Mouse (Mus musculus) embryonic facial prominence, embryonic 15.5 days (tissue): ENCODE measurements around the gene Kit. TPM values are rescaled to one million over a fixed set of nuclear protein-coding genes. Genes with fewer than 3 reads are reported as not detected.

ENCODE experiments used
- ATAC-seq: fragments of 200-750 bp; cut with Nextera tagmentation; 2 replicates; pipeline ENCODE4 v1.8.0; 2017; ENCODE audit warnings: low read depth, moderate TSS enrichment; ENCODE audit not compliant: insufficient number of reproducible peaks, low FRiP score, low TSS enrichment
- H3K27ac ChIP-seq: fragments of 300-500 bp; sonication (generic); replicated peaks from 2 replicates; pipeline ENCODE4 v1.5.1; 2015; ENCODE audit warnings: mild to moderate bottlenecking, inconsistent platforms
- H3K27me3 ChIP-seq: fragments of 300-500 bp; sonication (generic); 2 replicates; pipeline ENCODE4 v1.6.1; 2015; ENCODE audit warnings: inconsistent platforms
- H3K36me3 ChIP-seq: fragments of 300-500 bp; sonication (generic); 2 replicates; pipeline ENCODE4 v1.6.1; 2015; ENCODE audit warnings: mild to moderate bottlenecking, inconsistent platforms
- H3K4me1 ChIP-seq: fragments of 300-500 bp; sonication (generic); 2 replicates; pipeline ENCODE4 v1.6.1; 2015; ENCODE audit warnings: inconsistent platforms
- H3K4me2 ChIP-seq: fragments of 300-500 bp; sonication (generic); replicated peaks from 2 replicates; pipeline ENCODE4 v1.6.1; 2015; ENCODE audit warnings: mild to moderate bottlenecking, inconsistent platforms
- H3K4me3 ChIP-seq: fragments of 300-500 bp; sonication (generic); replicated peaks from 2 replicates; pipeline ENCODE4 v1.5.1; 2015; ENCODE audit warnings: mild to moderate bottlenecking, inconsistent platforms
- H3K9ac ChIP-seq: fragments of 300-500 bp; sonication (generic); 2 replicates; pipeline ENCODE4 v1.6.1; 2015; ENCODE audit warnings: inconsistent platforms
- H3K9me3 ChIP-seq: fragments of 300-500 bp; sonication (generic); replicated peaks from 2 replicates; pipeline ENCODE4 v1.6.1; 2016; ENCODE audit warnings: inconsistent platforms
- WGBS: fragments of 180-500 bp; shearing (Covaris S2); methylation state at CpG from one replicate; pipeline ENCODE4 v1.1.7; 2015; 5-methylcytosine and 5-hydroxymethylcytosine counted together
- polyA plus RNA-seq: library from polyadenylated mRNA; unstranded; fragments of >200 nt; fragmentation: Nextera tagmentation; extraction: Ambion mirVana; gene quantifications from 2 replicates; pipeline ENCODE4 v1.2.1, GENCODE M21; 2015

The Kit gene
- polyA plus RNA-seq, 1 experiment from 2014 or later = 23.4 TPM

DNA sequence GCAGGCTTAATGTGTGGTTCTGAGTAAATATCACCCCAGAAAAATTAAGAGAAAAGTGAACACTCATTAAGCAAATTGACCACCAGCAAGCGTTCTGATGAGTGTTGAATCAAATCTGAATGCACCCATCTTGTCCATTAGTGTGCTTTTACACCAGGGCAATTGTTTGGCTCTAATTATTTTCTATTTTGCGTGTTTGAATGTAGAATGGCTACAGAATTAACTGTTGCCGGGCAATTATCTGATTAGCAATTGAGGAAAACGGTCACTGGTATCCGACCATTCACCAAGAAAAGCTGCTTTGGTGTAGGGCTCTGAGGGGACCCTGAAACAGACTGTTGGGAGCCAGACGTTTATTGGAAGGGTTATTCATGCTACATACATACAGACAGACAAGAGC is 16.2 kb downstream of the Kit start:
- H3K9ac ChIP-seq = no peak overlapping the region

DNA sequence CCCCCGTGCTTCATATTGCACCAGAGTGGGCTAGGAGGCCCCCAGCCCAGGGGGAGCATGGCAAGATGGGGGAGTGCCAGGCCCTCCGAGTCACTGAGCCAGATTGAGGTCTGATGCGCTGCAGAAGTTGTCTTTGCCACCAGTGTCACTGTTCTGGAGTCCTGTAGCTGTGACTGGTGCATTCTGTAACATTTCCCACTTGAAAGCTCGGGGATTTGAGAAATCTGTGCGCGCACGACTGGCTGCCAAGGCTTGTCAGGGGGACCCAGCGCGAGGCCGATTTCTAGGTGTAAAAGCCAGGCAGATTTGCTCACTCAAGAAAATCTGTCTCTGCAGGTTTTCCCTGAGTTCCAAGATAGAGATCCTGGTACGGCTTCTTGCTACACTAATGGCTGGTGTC is 16.9 kb downstream of the Kit start:
- no peaks in the 10 kb centered on the region for H3K27me3 ChIP-seq
- no peak overlapping the region for H3K4me2 ChIP-seq
- WGBS = 60% methylated on average over 11 of the region's 11 CpGs
- 0 out of 2 replicates have a peak, but pooled peaks cover 5% of the 10 kb centered on the region for H3K4me1 ChIP-seq
- no peak overlapping the region for H3K9ac ChIP-seq
- no peak overlapping the region for H3K4me3 ChIP-seq
- H3K27ac ChIP-seq = no peak overlapping the region
- no peaks in the 10 kb centered on the region for H3K9me3 ChIP-seq
- no peak for ATAC-seq
- H3K36me3 ChIP-seq = no peaks in the 10 kb centered on the region

More for the DNA sequence above, 16.2 kb downstream of the Kit start:
- WGBS = 54% methylated on average over 6 of the region's 6 CpGs
- Histone ChIP-seq H3K9me3 (no peaks in the 10 kb centered on the region), H3K4me2 (no peak overlapping the region), H3K4me3 (no peak overlapping the region), H3K4me1 (no peaks in the 10 kb centered on the region), H3K36me3 (no peaks in the 10 kb centered on the region), H3K27ac (no peak overlapping the region), H3K27me3 (no peaks in the 10 kb centered on the region)
- ATAC-seq = no peak

DNA sequence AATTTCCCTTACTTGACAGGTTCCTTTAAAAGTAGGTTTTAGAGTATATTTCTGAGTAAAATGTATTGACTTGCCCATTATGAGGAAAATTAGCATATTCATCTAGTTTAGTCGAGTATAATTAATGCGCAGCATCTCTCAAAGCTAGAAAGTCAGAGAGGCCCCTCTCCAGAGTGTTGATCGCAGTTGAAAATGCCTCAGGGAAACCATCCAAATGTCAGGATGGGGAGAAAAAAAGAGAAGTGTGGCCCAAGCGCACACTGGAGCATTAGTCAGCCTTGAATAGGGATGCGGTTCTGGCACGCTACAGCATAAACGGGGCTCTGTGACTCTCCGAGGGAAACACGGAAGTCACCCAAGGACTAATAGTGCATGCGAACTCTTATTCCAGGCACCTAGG is 20.6 kb downstream of the Kit start:
- Histone ChIP-seq H3K27ac (no peak overlapping the region), H3K4me1 (0 out of 2 replicates have a peak, but pooled peaks cover 7% of the 10 kb centered on the region), H3K4me3 (no peak overlapping the region), H3K27me3 (no peaks in the 10 kb centered on the region), H3K36me3 (no peaks in the 10 kb centered on the region), H3K9ac (no peak overlapping the region), H3K4me2 (no peak overlapping the region), H3K9me3 (no peaks in the 10 kb centered on the region)
- WGBS = 85% methylated on average over 10 of the region's 10 CpGs
- no peak for ATAC-seq

- Histone ChIP-seq H3K27ac (no peak overlapping the region), H3K27me3 (no peaks in the 10 kb centered on the region), H3K9ac (no peak overlapping the region), H3K9me3 (no peaks in the 10 kb centered on the region), H3K4me1 (0 out of 2 replicates have a peak, but pooled peaks cover 7% of the 10 kb centered on the region), H3K4me3 (no peak overlapping the region), H3K36me3 (no peaks in the 10 kb centered on the region), H3K4me2 (no peak overlapping the region)
- ATAC-seq = no peak
- WGBS = 28% methylated on average over 14 of the region's 14 CpGs
Measured at GRCm38 (mm10) chr5:75596211-75596610, 21.5 kb downstream of the Kit start.

DNA sequence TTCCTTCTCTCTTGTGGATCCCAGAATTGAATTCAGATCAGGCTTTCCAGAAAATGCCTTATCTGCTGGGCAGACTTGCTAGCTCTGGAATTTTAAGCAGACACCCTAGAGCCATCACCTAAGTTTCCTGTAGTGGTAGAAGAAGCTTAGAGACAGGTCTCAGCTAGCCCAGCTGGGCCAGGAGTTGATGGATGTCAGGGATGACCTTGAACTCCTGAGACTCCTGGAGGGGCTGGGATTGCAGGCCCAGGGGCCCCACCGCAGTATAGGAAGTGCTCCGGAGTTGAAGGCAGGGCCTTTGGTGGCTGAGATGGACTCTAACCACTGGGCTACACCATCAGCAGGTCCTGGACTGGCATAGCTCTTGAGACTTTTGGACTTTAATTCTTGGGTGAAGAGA is 22.6 kb downstream of the Kit start:
- no peak for ATAC-seq
- 59% methylated on average over 2 of the region's 2 CpGs for WGBS

DNA sequence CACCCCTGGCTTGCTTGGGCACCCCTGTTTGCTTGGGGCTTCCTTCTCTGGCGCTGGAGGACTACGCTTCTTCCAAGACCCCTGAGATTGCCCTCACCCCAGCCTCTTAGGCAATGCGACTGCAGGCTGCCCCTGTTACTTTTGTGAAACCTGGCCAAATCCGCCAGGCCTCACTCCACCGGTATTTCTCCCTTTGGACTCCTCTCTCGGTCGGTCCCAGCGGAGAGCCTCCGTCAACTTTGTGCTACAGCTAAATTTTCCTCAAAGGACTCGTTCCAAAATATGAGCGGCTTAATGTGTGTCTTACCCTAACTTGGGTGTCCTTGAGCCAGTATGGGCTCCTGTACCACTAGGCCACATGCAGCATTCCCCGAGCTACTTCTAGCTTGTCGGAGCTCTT is 23.8 kb downstream of the Kit start:
- H3K4me3 ChIP-seq = no peak overlapping the region
- no peak for ATAC-seq
- H3K4me1 ChIP-seq = 0 out of 2 replicates have a peak, but pooled peaks cover 7% of the 10 kb centered on the region
- no peaks in the 10 kb centered on the region for H3K9me3 ChIP-seq
- 93% methylated on average over 13 of the region's 13 CpGs for whole genome bisulfite sequencing
- no peaks in the 10 kb centered on the region for H3K27me3 ChIP-seq
- H3K4me2 ChIP-seq = no peak overlapping the region
- H3K9ac ChIP-seq = no peak overlapping the region
- H3K36me3 ChIP-seq = no peaks in the 10 kb centered on the region
- H3K27ac ChIP-seq = no peak overlapping the region

More for the DNA sequence above, 22.6 kb downstream of the Kit start:
- 0 out of 2 replicates have a peak, but pooled peaks cover 7% of the 10 kb centered on the region for H3K4me1 ChIP-seq
- no peak overlapping the region for H3K4me3 ChIP-seq
- no peaks in the 10 kb centered on the region for H3K27me3 ChIP-seq
- no peaks in the 10 kb centered on the region for H3K36me3 ChIP-seq
- no peak overlapping the region for H3K9ac ChIP-seq
- H3K27ac ChIP-seq = no peak overlapping the region
- no peak overlapping the region for H3K4me2 ChIP-seq
- H3K9me3 ChIP-seq = no peaks in the 10 kb centered on the region

GRCm38 (mm10) chr5:75599991-75600390 is 25.3 kb downstream of the Kit start:
- WGBS = 71% methylated on average over 6 of the region's 6 CpGs
- Histone ChIP-seq H3K27ac (no peak overlapping the region), H3K36me3 (no peaks in the 10 kb centered on the region), H3K9me3 (no peaks in the 10 kb centered on the region), H3K27me3 (no peaks in the 10 kb centered on the region), H3K9ac (no peak overlapping the region), H3K4me3 (no peak overlapping the region), H3K4me1 (0 out of 2 replicates have a peak, but pooled peaks cover 7% of the 10 kb centered on the region), H3K4me2 (no peak overlapping the region)
- no peak for ATAC-seq

DNA sequence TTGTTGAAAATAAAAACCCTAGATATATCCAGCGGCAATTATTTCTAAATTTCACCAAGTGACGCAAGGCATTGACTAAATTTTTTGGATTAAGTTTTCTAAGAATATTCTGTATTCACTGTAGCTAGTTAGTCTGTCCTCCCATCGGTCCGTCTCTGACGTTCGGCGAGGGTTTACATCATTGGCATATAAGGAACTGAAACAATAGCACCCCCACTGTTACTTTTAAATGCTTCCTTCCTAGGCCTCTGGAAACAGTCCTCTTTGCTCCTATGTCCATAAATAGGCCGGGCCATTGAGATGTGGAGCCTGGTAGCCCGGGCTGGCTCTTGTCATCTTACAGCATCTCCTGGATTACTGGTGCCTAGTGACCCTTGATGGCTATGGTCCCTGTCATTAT is 29.5 kb downstream of the Kit start:
- H3K9ac ChIP-seq = no peak overlapping the region
- no peak overlapping the region for H3K4me2 ChIP-seq
- H3K36me3 ChIP-seq = no peaks in the 10 kb centered on the region
- no peak overlapping the region for H3K4me3 ChIP-seq
- 82% methylated on average over 9 of the region's 9 CpGs for WGBS
- H3K9me3 ChIP-seq = no peaks in the 10 kb centered on the region
- H3K4me1 ChIP-seq = 0 out of 2 replicates have a peak, but pooled peaks cover 4% of the 10 kb centered on the region
- H3K27ac ChIP-seq = no peak overlapping the region
- ATAC-seq = no peak
- H3K27me3 ChIP-seq = no peaks in the 10 kb centered on the region

DNA sequence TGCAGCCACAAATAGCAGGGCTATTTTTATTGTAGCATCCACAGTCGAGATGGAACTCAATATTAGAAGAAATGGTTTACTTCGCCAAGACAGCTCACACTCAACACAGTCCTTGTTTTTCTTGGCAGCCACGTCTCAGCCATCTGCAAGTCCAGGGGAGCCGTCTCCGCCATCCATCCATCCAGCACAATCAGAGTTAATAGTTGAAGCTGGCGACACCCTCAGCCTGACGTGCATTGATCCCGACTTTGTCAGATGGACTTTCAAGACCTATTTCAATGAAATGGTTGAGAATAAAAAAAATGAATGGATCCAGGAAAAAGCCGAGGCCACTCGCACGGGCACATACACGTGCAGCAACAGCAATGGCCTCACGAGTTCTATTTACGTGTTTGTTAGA is 32.2 kb downstream of the Kit start:
- no peak overlapping the region for H3K4me3 ChIP-seq
- no peak overlapping the region for H3K4me2 ChIP-seq
- no peaks in the 10 kb centered on the region for H3K27me3 ChIP-seq
- no peak for ATAC-seq
- H3K27ac ChIP-seq = no peak overlapping the region
- 69% methylated on average over 14 of the region's 14 CpGs for WGBS
- 0 out of 2 replicates have a peak, but pooled peaks cover 4% of the 10 kb centered on the region for H3K4me1 ChIP-seq
- no peak overlapping the region for H3K9ac ChIP-seq
- no peaks in the 10 kb centered on the region for H3K9me3 ChIP-seq
- no peaks in the 10 kb centered on the region; the same call in 1 of the 2 replicates for H3K36me3 ChIP-seq

GRCm38 (mm10) chr5:75607971-75608370 is 33.3 kb downstream of the Kit start:
- ATAC-seq = no peak
- H3K9me3 ChIP-seq = no peaks in the 10 kb centered on the region
- H3K4me3 ChIP-seq = no peak overlapping the region
- no peak overlapping the region for H3K9ac ChIP-seq
- H3K27ac ChIP-seq = no peak overlapping the region
- 0 out of 2 replicates have a peak, but pooled peaks cover 4% of the 10 kb centered on the region for H3K4me1 ChIP-seq
- 79% methylated on average over 12 of the region's 12 CpGs for WGBS
- H3K4me2 ChIP-seq = no peak overlapping the region
- no peaks in the 10 kb centered on the region for H3K27me3 ChIP-seq
- no peaks in the 10 kb centered on the region; the same call in 1 of the 2 replicates for H3K36me3 ChIP-seq

DNA sequence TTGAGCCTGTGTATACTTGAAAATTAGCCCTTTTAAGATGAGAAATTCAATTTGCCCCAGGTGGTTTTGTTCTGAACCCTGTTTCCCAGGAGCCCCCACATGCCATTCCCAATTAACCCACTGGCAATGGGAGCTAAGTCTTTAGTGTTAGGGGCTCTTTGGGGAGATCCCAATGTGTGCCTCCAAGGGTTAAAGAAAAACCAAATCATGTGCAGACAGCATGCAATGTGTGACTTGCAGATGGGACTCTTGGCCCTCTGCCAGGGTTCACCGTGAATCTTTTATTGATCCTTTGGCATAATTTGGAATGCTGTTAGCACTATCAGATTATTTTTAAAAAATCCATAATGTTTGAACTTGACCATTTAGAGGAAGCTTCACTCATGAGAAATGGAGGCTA is 37.7 kb downstream of the Kit start:
- H3K27me3 ChIP-seq = no peaks in the 10 kb centered on the region
- no peaks in the 10 kb centered on the region for H3K9me3 ChIP-seq
- no peak overlapping the region for H3K27ac ChIP-seq
- WGBS = 30% methylated on average over 1 of the region's 1 CpGs
- no peak overlapping the region for H3K9ac ChIP-seq
- H3K4me3 ChIP-seq = no peak overlapping the region
- H3K4me1 ChIP-seq = 0 out of 2 replicates have a peak, but pooled peaks cover 4% of the 10 kb centered on the region
- H3K36me3 ChIP-seq = no peaks in the 10 kb centered on the region; the same call in 1 of the 2 replicates
- H3K4me2 ChIP-seq = no peak overlapping the region
- ATAC-seq = no peak

DNA sequence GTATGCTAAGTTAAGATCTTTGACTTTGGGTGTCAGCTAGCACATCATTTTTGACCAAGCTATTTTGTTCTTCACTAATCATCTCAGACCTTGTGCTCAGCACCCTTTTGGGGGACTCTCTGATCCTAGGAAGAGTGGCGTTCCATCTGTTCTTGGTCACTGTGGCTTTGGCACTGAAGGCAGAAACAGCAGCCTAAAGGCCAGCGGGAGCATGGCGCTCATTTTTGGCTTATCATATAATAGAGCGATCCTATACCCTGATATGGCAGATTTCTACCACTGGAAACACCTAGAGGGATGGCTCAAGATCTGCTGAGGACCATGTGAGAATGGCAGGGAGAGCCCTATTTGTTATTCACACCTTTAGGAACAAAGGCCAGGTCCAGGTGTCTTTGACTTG is 38.2 kb downstream of the Kit start:
- Histone ChIP-seq H3K4me2 (no peak overlapping the region), H3K9me3 (no peaks in the 10 kb centered on the region), H3K27me3 (no peaks in the 10 kb centered on the region), H3K4me1 (0 out of 2 replicates have a peak, but pooled peaks cover 2% of the 10 kb centered on the region), H3K36me3 (no peaks in the 10 kb centered on the region; the same call in 1 of the 2 replicates), H3K27ac (no peak overlapping the region), H3K4me3 (no peak overlapping the region), H3K9ac (no peak overlapping the region)
- WGBS = 96% methylated on average over 4 of the region's 4 CpGs
- ATAC-seq = no peak
